Mouse (Mus musculus) induced T-regulatory cell, adult 2 months (primary cell): ENCODE data around the gene Pdzd2.
A peak's percentile ranks its signal among the peaks of the same experiment; 100 is the strongest.

Experiments
- DNase-seq: peaks from one replicate; pipeline ENCODE4 v3.0.0-alpha.2; 2012; ENCODE audit warnings: low read depth

Pdzd2 gene

DNA sequence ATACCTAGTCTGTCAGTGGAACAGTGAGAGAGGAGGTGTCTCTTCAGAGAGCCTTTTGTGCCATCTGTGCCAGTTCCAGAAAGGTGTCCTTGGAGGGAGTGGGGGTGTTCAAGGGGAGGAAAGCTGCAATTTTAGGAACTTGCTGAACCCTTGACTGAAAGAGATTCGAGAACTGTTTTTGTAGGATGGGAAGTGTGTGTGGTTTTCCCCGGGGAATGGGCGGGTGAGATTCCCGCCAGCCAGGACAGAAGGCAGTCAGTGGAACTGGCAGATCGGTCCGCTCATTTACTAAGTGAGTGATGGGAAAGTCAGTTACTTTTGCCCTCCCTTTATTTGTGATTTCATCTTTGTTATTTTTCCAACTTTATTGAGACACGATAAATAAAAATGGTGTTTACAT, 266.1 kb downstream of the Pdzd2 start:
- DNase-seq, result no peak

DNA sequence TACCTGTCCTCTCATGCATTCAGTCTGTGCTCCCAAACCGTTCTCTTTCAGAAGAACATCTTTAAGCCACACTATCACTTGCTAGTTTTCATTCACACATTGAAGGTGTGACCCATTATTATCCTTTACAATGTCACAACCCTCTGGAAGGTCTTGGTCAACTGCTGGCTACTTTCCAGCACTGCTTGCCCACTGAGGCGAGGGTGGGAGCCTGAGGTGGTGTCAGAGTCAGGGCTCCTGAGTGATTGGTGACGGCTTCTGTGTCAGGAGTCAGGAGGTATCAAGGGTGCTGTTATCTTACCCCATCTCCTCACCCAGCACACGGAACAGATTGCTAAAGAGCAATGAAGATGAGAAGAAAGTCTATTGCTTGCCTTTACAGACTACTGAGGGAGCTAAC, 267.1 kb downstream of the Pdzd2 start:
- no peak for DNase-seq

DNA sequence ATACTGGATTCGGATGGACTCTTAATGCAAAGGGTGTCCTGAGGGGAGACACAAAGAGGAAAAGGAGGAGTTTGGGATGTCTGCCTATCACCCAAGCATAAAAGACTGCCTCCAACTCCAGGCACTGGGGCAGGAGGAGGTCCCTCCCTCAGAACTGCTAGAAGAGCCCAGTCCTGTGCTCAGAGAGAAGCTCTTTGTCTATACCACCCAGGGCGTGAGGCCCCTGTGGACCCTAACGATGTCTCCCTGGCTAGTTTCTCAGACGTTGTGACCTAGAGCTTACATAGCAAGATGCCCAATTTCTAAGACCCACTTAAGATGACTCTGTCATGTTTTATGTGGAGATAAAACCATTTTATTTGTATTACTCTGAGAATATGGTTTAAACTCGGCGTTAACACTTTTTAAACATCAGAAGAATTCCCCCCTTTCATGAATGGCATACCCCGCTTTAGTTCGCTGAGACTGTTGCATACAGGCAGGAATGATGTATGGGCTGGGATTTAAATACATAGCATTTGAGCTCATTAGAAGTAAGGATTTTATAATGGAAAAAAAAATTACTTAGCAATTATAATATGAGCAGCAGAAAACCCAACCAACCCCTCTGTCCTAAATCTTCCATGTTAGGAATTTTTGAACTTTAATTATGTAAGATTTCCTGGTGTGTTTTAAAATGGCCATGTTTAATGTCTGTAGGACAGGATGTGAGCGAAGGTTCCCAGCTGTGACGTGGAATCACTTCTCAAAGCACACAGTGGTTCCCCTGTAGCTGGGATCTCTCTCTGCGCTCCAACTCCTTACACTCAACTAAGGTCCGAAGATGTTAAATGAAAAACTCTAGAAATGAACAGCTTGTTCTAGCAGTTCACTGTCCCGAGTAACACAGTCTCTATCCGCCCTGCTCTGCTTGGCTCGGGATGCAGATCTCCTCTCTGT, 268.6 kb downstream of the Pdzd2 start:
- no peak for DNase-seq

DNA sequence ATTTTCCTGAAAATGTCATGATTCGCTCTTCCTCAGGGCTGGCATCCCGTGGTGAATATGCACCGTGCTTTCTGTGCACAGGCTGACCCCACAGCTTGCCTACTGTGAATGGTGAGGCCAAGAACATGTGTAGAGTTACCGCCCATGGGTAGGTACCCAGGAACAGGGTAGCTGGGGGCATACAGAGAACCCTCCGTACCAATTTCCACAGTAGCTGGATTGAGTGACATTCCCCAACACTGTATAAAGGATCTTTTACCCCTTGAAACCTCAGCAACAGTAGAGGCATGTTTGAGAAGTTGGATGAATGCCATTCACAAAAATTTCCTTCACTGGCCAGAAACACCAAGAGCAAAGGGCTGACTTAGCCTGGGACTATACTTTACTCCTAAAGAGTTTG, 271.1 kb downstream of the Pdzd2 start:
- no peak for DNase-seq

DNA sequence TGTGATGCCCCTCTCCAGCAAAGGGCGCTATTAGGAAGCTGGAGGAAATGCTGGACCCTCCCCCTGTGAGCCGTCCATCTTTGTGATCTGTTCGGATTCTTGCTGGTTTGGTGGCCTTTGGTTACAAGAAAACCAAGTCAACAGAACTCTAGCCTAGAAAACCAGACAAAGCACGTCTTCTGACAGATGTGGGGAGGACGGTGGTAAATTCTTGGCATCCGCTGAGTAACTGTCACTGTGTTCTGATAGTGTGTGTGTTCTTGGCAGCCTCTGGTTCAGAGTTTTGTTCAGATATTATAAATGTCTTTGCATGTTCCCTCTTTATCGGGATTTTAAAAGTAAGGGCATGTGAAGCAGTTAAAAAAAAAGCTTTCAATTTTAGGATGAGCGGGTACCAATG, 274.0 kb downstream of the Pdzd2 start:
- DNase-seq, result no peak

DNA sequence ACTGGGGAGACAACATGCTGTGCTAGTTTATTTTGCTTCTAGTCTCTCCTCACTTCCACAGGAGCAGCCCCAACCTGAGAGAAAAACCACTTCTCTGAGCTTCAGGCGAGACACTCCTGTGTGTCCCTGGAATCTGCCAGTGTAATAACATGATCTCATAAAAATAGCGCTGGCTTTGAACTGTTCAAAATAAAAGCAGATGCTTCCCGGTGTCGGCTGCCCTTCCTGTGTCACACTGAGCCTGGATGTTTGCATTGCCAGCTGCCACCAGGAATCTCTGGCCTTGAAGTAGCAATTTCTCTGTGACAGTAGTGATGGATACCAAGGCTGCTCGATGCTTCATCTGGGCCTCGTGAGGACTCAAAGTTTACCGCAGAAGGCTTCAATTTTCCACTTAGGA, 282.9 kb downstream of the Pdzd2 start:
- DNase-seq, result no peak

DNA sequence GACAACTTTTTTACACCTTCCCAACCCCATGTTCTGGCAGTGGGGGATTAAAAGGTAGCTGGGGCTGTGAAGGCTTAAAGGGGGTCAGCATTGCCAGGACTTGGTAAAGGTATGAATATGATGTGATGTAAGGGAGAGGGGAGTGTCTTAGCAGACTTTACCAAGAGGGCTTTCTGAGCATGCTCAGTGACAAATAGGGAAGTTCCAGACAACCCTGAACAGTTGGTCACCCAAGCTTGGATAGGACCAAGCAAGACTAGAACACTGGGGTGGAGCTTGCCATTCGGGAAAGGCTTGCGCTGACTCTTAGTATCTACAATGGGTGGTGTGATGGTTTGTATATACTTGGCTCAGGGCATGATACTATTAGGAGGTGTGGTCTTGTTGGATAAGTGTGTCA, 286.4 kb downstream of the Pdzd2 start:
- no peak for DNase-seq

DNA sequence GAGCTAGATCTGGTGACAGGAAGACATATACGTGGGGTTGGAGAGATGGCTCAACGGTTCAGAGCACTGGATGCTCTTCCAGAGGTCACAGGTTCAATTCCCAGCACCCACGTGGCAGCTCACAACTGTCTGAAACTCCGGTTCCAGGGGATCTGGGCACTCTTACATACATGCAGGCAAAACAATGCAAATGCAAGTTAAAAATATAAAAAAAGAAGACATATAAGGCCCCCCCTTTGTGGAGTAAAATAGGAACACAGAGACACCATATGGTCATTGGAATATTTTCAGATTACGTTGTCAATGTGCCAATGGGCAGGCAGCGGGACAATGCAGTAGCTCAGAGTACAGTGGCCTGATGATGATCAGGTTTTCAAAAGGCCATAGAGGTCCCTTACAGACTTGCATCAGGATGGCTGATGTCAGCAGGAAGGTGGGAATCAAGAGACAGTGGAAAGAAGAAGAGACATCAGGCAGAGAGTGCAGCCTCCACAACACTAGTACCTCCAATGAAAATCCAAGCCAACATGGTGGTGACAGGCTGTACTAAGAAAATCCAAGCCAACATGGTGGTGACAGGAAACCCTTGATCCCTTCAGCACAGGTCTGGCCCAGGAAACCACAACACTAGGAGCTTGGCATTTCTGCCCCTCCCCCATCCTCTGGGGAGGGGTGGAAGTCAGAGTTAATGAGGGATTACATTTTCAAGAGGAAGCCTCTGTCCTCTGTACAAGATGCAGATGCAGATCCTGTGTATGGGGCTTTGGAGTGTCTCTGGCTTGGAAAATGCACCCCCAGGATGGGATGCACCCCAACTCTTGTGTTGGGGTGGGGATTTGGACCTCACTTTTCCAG, 287.4 kb downstream of the Pdzd2 start:
- no peak for DNase-seq

DNA sequence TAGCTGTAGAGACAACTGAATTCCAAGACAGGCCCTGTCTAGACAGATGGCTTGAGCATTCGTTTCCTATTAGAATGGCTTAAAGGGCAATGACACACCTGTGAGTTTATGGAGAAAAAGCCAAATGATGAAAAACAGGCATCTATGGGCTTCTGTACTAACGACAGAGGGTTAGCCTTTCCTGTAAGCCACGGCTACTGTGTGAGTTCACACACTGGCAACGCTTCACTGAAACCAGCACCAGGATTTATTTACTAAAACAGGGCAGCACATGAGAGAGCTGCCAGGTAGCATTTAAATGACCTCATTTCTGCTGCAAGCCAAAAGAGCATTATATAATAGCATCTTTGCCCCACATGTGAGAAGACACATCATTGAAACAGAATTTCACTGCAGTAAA, 288.3 kb downstream of the Pdzd2 start:
- DNase-seq, result no peak

DNA sequence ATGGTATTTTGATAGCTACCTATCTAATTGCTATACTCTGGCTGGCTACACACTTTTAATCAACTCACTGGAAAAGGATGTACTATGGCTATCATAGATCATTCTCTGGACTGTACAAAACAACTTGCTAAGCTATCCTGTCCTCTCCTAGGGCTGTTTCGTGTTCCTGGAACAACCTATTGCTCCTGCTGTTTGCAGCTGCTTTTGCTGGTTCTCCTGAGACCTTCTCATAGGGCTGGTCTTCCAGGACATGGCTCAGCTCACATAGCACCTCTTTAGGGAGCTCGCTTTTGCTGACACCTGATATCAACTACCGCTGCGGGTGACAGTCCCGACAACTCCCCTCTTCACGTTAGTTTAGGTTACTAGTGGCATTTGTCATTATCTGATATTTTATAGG, 288.9 kb downstream of the Pdzd2 start:
- no peak for DNase-seq

DNA sequence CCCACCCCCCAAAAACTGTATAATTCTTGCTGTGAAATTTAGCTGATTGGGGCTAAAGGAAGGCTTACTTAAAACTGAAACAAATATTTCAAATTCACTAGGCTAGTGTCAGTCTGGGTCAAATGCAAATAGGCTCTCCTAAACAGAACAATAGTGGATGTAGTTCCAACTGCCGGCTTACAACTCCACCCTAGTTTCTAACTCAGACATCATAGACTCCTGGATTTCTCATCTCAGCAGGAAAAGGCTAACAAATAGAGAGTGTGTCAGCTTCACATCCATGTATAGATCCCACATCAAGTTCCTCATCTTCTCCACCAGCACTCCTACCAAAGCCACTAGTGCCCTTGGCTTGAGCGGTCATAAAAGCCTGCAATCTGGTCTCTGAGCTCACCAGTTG, 290.4 kb downstream of the Pdzd2 start:
- DNase-seq, result no peak

DNA sequence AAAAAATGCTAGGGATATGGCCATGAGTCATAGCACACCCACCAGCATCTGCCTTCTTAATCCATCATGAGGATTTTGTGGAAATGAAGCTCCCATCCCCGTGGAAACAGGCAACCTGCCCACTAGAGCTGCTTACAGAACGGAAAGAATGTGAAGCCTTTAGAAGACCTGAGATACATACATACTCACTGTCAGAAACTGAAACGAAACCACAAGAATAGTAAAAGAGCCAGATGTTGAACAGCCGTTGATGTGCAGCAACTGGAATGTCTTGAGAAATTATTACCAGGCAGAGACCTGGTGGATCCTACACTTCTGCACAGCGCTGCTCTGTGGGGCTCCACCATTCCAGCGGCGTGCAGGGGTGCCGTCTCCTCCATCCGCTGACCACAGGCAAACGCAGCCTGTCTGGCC, 292.7 kb downstream of the Pdzd2 start:
- DNase-seq, result no peak

DNA sequence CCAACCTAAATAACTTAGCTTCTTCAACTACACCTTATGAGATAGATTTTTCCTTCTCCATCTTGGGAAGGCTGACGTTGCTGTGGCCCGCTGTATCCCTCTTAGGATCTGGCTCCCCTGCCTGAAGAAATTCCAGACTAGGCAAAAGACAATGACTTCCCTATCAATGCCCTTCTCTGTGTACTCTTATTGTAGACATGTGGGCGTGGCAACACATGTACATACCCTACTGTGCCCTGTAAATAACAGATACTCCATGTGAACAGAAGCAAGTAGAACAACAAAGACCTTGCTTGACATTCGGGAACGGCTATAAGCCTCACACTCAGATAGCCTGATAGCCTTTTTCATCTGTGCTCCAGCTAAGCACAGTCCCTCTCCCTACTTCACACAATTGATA, 295.2 kb downstream of the Pdzd2 start:
- DNase-seq, result no peak

DNA sequence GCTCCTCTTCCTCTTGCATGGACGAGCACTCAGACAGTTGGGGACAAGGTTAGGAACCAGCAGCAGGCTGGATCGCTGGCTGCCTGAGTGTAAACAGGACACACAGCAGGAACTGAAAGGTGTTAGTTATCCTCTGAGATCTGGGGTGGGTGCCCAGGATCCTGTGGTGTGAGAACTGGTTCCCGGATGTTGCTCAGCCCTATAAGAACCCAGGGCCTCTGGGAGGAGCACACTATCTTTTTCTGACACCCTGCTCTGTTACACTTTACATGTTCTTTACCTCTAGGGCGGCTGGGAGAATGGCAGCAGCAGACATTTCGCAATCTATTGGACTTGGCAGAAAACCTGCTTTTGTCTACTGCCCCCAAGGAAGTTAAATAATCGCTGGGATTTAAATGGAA, 300.4 kb downstream of the Pdzd2 start:
- DNase-seq, result no peak

DNA sequence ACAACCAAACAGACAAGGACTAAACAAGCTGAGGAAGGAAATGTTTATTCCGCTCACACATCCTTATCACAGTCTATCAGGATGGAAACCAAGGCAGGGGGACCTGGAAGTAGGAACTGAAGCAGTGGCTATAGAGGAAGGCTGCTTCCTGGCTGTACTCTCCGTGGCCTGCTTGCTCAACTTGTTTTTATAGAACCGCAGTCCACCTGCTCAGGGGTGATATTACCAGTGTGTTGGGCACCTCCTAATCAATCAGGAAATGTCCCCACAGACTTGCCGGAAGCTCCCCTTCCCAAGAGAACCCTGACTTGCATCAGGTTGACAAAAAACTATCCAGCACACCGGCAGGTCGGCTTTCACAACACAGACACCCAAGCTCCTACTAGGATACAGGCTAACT, 301.0 kb downstream of the Pdzd2 start:
- DNase-seq, result no peak

DNA sequence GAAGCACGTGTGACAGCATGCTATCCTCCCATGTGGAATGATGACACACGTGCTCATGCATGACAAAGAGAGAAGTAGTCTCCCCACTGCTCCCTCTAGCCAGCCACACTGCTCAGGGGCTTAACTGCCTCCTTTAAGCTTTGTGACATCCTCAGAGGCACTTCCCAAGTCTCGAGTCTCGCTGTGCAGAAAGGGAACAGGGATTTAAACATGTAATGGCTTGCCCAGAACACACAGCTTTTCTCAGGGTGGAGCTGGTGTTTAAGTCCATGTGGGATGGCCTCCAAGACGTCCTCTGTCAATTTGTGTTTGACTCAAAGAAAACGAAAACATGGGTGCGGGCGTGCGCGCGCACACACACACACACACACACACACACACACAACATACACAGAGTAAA, 301.6 kb downstream of the Pdzd2 start:
- no peak for DNase-seq

DNA sequence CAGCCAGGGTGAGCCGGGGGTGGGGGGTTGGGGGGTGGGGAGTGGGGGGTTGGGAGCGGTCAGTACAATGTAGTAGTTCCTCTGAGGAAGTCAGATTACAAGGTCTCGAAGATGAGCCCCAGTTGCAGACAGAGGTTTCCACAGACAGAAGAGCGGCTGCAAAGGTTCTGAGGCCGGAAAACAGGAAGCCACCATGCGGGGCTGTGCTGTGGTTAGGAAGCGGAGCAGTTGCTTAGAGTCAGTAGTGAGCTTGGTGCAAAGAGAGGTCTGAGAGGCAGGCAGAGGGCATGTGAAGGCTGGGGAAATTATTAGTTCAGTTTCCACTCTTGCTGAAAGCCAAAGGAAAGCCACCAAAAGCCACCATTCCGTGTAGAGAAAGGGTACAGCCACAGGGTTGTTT, 303.8 kb downstream of the Pdzd2 start:
- peak; percentile 51 for DNase-seq

DNA sequence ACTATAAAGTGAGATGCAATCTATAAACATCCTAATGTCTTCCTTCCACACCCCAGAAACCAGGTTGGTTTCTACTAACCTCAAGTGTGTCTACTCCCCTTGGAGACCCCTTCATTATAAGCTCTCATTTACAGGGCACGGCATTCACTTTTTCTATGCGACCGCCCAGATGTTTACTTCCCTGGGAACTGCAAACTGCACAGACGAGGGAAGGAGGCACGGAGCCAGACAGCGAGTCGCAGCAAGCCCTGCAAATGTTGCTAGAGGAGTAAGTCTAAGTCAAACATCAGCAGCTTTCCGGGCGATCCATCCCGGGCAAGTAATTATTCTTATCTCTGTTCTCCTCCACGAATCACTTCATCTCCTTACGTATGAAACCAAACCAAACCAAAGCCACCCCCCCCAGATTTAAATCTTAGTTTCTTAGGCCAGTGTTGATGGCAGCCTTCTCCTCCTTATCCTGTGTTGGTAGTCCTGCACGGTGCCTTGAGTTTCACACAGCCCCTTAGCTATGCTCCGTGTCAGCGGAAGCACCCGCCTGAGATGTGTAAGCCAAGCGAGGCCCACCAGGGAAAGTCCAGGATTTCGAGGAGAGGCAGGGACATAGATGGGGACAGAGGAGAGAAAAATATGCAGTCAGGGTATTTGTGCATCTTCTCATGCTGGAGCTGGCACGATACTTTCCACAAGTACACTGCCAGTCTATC, 305.7 kb downstream of the Pdzd2 start:
- DNase-seq, result no peak

DNA sequence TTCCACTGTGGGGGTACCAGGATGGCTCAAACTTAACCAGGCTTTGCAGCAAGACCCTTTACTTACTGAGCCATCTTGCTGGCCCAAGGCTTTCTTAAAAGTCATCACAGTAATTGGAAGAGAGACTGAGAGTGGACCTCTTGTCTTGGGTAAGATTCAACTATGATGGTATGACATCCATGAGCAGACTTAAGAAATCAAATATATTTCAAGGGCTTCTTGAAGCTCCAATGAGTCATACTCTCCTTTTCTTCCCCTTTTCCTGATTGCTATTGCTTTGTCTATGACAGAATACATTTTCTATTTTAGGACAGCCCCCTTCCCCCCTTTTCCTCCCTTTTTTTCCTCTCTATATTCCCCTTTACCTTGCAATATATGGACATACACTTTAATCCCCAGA, 306.8 kb downstream of the Pdzd2 start:
- no peak for DNase-seq

DNA sequence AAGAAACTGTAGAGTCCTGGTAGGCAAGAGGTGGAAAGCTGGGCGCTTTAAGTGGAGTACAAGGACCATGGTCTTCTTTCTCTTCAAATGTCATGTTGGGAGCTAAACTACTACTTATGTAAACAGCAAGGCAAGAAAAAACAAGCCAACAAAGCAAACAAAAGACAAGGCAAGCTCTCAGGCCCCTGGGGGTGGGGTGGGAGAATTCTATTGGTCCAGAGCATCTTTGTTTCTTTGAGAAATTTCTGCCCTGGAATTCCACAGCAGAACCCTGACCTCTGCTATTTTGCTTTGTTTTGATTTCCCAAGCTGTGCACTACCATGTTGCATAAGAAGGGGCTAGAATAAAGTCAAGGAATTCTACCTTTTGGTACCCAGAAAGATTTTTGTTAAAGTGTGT, 307.4 kb downstream of the Pdzd2 start:
- DNase-seq, result no peak

DNA sequence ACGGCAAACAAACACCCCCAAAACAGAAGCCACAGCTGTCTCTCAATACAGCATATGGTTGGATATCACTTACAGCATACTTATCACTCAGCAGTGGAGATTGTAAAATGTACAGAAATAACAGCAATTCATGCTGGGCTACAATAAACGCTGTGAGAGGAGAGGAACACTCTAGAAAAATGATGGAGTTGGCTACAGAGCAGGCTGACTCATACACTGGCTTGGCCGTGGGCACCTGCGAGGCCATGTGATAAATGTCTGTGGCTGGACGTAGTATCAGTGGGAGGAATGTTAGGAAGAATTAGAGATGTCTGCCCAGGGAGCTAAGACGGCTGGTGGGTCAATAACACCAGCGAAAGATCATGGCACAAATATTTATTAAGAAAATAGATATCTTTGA, 308.0 kb downstream of the Pdzd2 start:
- no peak for DNase-seq

DNA sequence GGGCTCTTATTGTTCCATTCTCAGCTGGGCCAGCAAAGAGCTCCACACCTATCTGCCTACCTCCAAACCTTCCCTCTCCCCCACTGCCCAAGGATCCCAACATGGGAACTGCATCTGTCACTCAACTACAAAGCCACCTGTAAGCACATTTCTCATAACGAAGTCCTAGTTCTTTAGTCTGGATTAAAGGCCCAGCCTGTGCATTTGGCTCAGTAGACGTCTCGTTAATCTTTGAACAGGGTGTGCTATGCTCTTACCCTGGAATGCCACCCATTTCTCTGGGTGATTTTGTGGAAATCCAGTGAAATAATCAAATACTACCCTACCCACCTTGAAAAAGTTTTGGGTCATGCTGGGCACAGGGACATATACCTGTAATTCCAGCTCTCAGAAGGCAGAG, 308.5 kb downstream of the Pdzd2 start:
- DNase-seq, result no peak

DNA sequence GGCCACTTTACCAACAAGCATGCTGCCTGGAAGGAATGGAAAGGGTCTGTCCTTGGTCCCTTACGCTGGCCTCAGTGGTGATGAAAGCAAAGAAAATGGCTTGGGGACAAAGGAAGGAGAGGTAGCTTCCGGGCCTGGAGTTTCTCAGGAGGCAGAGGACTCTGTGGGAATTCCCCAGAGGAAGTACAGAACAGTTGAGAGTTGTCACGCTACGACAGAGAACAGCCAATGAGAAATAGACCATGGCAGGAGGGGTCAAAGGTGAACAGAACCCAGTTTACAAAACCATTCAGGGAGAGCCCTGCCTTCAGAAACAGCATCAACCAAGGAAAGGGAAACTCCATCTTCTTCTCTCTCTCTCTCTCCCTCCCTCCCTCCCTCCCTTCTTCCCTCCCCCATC, 309.1 kb downstream of the Pdzd2 start:
- no peak for DNase-seq
